Mouse (Mus musculus) cortical plate, adult 2 months (tissue): ENCODE results near the gene Cfl2.

Experiments used
- CTCF ChIP-seq: fragments of 200-500 bp; IDR thresholded peaks from 2 replicates; pipeline ENCODE4 v1.5.1; 2011; ENCODE audit warnings: mild to moderate bottlenecking, control low read depth, low read length; ENCODE audit not compliant: insufficient read depth; ENCODE audit errors: extremely low read depth
- POLR2A ChIP-seq: fragments of 200-500 bp; IDR thresholded peaks from 2 replicates; pipeline ENCODE4 v1.6.1; 2011; ENCODE audit warnings: mild to moderate bottlenecking, low read length, control low read depth; ENCODE audit not compliant: insufficient read depth; ENCODE audit errors: extremely low read depth

GRCm38 (mm10) chr12:54822836-54823426 is 39.7 kb downstream of the Cfl2 start:
- no peak for TF ChIP-seq POLR2A
- no peak for TF ChIP-seq CTCF
